Mouse (Mus musculus) layer of hippocampus, adult 11-12 months (tissue): ENCODE measurements around the gene Gm3106.
"Not testable (repeated sequence)": the region's sequence is repeated elsewhere in the genome, so short reads cannot be mapped to it uniquely, and the experiment has no call there.

ENCODE experiments used
- DNase-seq: peaks from one replicate; pipeline ENCODE4 v3.0.0; 2022; ENCODE audit warnings: low spot score

Gene Gm3106

DNA sequence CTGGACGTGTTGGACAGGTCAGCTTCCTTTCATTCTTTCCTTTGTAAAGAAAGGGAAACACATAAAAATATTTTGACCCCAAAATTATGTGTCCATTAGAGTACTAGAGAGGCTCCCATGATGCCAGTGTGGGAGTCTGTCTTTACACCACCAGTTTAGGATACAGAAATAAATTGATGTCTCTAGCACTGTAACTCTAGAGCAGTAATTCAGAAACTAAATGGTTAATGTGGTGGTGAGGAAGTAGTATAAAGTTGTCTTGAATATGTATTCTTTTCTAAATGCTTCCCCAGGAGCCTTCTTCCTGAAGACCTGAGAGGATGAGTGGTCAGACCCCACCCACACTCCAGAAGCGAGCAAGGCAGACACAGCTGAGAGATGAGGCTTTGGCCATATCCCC lies at the start of gene Gm3106:
Gene Gm3106 (plus strand): TSS at position 301 of the 400 bp plus-strand sequence.
- DNase-seq = not testable (repeated sequence)
